Mouse (Mus musculus): ENCODE results near the gene Apmap.
"Not testable (repeated sequence)": the region's sequence is repeated elsewhere in the genome, so short reads cannot be mapped to it uniquely, and the experiment has no call there.

Gene Apmap

DNA sequence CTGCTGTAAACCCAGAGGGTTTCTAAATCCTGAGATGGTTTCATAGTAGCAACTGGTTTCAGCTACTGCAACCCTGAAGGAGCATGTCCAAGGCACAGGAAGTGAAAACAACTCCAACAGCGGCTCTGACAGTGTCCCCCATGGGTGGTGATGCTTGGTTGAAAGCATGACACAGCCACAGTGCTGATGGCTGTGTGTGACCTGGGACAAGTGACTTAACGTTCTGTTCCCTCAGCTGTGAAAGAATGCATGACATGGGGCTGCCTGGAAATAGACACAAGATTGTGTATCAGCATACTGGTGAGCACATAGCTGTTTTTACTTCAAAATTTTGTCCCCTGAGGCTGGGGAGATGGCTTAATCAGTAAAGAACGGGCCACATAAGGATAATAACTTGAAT lies 13.3 kb upstream of the Apmap start:
- DNase-seq (ENCODE audit: low spot score) = no peak

DNA sequence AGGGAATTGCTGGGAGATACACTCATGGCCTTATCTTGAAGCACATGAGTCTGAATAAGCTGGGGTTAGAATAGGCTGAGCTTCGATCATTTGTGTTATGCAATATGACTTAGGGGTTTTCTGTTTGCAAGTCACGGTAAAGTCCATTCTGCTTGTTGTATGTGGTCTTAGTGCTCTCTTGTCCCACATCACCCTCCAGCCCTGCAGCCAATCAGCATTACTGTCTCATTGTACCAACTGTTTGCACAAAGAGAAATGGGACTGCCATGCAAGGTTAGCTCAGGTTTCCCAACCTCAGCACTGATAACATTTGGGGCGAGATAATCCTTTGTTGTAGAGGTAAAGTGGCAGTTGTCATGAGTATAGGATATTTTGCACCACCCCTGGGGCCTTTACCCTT lies 1.7 kb upstream of the Apmap start:
- DNase-seq (ENCODE audit: low spot score) = no peak

DNA sequence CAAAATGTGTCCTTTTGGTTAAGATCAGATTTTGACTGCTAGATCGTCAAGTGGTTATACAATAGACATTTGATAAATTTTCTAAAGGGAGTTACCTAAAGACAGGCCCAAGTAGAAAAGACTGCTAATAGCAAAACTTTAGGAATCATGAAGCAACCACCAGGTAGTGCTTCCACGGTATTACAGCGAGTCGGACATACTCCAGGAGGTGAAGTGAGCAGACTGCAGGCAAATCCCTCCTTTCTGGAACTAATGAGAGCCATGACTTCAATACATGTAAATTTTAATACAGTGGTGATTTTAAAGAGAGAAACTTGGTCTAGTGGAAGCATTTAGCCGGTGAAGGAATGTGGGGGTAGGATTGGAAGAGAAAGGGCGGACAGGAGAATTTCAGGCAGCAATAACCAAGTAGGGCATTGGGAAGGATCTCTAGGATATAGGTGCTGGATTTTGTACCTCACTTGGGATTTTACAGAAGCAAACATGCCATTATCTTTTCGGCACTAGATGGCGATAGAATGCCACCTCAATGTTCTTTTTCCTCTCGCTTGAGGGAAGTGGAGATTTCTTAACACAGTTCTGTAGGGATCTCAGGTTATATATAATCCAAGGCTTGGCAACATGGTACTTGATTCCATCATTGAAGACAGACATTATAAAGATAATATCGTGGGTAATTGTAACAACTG lies 649 bp upstream of the Apmap start:
- DNase-seq (ENCODE audit: low spot score) = peak; percentile 63

DNA sequence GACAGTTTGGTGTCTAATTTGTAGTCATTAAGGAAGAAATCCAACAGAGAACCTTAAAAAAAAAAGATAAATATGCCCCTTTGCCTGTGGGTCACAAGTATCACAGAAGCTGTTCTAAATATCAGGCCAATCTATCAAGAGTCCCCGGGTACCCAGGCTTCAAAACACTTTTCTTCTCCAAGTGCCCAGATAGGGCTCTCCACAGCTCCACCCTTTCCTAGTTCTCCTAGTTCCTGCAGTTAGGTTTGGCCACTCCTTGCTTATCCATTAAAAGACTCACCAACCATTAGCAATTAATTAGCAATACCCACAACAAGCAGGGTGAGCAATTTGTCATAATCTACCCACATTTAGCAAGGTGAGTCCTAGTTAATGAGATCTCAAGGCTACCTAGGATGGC lies 1.3 kb downstream of the Apmap start:
- DNase-seq (ENCODE audit: low spot score) = no peak

DNA sequence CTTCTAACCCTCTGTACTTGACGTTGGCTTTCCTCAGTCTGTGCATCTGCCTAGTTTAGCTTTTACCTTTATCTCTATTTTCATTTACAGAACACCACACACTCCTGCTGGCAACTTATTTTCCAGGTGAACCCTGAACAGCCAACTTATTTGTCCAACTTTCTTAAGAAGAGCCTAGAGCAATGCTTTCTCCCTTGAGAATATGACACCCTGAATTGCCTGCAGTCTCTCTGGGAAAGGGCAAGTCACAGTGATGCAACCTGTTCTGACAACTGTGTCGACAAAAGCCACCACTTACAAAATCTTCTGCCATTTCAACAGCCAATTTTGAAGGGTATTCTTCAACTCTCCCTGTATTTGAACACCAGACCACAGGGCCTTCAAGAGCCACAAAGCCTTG lies 3.6 kb downstream of the Apmap start:
- DNase-seq (ENCODE audit: low spot score) = no peak

DNA sequence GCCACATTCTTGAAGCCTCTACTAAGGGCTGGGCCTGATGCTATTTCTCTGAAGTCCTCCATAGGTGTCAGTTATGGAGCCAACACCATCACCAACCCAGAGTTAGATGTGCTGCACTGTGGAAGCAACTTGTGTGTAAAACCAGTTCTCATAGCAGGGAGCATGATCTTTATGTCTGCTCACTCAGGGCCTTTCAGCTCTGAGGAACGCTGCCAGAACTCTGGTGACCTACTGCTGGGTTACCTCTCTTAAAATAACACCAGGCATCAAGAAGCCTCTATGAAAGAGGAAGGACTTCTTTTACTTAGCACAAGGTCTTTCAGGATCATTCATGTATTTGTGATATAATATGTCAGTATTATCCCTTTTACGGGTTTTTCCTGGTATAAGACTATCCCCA lies 6.2 kb downstream of the Apmap start:
- DNase-seq (ENCODE audit: low spot score) = no peak

DNA sequence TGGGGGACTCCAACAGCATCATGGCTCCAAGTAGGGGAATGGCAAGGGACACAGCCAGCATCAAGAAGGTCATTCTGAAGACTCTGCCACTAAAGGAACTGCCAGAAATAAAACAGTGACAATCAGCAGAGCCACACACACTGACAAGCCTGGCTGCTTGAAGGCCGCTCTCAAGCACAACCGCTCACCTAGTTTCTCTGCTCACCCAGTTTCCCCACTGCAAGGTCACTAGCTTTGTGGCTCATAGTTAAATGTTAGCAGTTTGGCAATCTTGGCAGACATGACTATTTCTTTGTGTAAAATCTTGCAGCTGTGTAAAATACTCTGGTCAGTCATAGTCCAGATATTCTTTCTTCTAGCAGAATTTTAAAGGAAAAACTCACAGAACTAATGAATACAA lies 8.1 kb downstream of the Apmap start:
- DNase-seq (ENCODE audit: low spot score) = no peak

DNA sequence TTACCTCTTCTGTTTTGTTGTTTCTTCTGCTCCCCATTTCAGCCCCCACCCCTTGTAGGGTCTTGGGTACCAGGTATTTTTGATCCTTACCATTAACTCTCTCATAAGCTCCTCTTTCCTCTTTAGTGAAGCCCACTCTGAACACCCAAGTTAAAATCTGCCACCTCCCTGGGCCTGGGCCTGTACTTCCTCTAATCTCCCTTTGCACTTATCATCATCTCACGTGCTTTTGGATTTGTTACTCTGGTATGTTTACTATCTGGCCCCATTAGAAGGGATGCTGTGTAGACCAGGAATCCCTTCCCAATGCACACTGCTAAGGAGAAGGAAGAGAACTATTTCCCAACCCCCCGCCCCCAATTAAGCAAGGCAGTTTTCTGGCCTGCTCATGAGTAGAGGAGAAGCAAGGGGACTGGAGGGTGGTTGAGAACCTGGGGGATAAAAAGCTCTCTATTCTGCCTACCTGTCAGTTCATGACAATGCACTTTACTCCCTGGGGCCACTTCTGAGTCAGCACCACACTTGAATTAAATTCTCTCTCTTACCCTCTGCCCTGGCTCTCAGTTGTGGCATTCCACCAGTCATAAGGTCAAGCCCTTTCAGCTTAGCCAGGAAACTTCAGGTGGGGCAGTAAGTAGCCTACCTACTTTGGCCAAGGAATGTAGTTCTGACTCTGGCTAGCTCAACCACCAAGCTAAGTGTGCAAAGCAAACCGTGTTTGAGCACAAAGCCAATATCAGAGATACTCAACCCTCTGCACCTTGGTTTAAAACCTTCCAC lies 12.8 kb downstream of the Apmap start:
- no peak for DNase-seq (ENCODE audit: low spot score)

DNA sequence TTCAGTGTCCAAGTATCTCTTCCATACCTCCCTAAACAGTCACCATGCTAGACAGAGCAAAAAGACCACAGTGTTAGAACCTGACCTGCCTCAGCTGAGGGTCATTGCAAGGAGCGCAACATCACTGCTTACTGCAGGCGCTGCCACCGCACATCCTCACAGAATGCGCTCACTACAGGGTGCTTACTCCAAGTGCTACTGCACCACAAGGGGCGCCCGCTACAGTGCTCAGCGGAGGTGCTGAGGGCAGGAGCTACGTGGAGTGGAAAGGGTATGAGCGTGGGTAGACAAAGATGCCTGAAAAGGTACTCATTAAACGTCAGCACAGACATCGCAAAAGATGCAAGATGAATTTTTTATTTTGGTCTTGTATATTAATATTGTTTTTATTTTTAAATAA lies 19.3 kb downstream of the Apmap start:
- DNase-seq (ENCODE audit: low spot score) = no peak

DNA sequence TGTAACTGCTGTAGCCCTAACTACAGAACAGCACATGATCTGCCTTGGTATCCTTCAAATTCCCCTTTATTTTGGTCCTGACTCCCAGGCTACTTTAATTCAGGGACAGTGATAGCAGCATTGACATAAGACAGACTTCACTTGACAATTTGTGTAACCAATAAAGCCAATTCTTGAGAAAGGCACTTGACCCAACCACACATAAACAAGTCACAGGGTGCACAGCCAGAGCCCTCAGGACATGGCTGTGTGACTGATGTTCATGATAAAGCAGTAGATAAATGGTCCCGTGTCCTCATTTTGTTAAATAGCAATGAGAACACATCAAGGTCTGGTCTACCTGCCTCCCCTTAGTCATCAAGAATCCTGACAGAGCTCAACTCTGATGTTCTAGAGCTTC lies 28.7 kb downstream of the Apmap start:
- DNase-seq (ENCODE audit: low spot score) = no peak

DNA sequence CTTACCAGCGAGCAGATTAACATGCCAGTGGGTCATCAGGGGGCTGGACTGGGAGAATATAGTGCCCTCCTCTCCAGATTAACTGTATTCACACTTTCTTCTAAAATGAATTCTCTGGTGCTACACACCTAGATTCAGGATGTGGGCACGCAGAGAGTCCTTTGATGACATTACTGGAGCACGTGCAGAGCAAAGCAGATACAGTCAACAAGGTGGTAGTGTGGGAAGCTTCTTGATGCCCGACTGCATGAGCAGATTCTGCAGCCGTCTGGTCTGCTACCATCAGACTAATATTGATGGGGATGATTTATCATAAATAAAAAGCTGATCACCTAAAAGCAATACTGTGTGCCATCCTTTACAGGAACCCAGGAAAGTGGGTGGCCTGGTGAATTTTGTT lies 29.8 kb downstream of the Apmap start:
- DNase-seq (ENCODE audit: low spot score) = no peak

DNA sequence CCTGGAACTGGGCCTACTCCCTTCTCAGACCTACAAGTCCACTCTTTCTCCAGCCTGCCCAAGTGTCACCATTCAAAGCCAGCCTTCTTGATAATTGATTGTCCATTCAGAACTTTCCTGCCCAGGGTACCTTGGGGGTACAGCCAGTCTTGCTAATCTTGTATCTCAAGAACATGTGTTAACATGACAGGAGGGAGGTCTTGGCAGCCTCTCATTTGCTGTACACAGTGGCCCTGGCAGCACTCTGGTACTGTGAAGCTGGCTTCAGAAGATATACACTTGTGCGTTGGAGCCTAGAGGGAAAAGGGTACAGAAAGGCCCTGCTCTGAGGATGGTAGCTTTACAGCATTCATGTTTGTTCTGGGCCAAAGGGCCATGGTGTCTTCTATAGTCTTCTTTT lies 32.1 kb downstream of the Apmap start:
- no peak for DNase-seq (ENCODE audit: low spot score)

DNA sequence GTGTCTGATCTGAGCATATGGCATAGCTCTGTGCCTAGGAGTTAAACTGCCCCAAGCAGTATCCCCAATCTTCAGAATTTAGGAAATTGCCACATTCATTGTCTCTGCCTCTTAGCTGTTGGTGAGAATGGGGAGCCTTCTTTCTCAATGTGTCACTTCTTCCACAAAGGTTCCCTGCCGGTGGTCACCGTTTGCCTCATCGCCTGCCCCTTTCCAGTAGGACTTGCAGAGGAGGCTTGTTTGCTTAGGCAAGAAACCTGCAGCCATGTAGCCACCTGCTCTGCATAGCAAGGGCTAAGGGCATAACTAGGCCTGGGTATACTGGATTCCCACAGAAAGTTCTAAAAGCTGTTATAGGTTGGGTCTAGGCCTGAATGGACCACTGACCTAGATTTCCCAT lies 35.9 kb downstream of the Apmap start:
- no peak for DNase-seq (ENCODE audit: low spot score)

DNA sequence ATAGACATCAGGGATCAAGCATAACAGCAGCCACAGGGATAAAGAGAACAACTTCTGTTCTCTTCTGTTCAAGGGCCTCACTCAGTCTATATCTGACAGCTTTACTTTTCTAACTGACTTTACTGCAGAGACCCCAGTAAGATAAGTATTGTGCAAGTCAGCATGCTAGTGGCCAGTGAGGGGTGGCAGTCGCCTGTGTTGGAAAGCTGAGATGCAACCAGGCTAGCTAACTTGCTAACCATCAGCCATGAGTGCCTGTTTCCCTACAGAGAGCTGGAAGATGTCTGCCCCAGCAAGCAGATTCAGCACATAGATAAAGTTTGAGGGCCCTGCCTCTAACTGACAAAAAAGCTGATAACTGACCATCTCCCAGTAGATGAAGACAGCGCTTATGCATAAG lies 37.6 kb downstream of the Apmap start:
- no peak for DNase-seq (ENCODE audit: low spot score)

DNA sequence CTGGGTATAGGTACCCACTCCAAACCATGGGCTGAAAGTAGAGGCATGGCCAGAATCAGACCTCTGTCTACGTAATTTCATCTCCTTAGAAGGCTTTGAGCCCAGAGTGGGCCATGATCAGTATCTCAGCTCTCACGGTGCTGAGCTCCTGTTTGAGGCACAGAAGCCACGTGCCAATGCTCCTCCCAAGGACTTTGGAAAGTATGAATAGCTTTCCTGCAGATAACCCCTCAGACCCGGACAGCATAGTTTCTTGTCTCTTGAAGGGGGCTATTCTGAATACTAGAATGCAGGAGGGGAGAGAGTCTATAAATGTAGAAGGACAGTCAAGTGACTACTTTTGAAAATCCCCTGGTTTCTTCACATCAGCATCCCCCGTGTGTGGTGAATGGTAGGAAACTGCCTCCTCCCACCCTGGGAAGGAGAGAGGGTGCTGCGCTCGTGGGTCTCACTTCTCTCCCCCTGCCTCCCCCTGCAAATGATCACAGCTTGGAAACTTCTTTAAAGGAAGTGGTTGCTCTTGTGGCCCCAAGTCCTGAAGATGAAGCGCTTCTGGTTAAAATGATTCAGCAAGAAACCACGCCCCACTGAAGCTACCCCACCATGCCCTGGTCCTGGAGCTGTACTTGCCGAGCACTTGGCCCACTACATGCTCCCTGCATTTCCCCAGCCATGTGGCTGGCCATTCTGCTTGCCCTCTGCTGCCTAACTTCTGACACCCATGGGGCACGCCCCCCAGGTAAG lies 38.3 kb downstream of the Apmap start, which contains the start of gene Cst7:
Gene Cst7 (plus strand): TSS at position 569 of the 744 bp plus-strand sequence.
- no peak for DNase-seq (ENCODE audit: low spot score)

DNA sequence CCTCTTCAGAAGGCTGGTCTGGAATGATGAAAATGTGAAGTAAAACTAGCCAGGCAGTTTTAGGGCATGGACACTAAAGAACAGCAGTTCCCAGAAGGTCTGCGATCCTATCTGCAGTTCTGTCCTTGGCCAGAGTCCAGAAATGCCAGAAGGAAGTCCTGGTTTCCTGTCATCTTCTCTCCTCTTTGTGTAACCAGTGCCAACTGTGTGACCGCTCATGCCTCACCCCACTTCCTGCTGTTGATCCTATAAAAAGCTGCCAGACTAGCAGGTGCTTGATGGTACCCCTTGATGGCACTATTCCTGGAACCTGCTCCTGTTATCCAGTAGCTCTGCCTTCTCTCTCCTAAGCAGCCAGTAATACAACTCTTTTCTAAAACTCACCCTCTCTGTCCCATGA lies 41.3 kb downstream of the Apmap start:
- DNase-seq (ENCODE audit: low spot score) = no peak

DNA sequence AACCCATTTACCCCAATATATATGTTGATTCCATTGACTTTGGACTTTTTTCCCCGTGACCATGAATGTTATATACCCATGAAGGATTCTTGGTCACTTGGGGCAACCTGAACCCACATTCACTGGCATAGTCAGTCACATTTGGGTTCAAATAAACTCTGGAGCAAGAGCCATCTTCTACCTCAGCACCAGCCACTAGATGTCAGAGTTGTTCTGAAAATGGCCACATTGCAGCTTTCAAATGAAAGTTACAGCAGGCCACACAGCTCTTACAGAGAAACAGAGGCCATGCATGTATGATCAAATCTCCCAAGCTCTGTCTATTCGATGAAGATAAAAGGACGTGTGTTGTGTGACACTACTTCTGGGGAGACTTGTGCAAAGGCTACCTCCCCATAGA lies 49.8 kb downstream of the Apmap start:
- DNase-seq (ENCODE audit: low spot score) = no peak

DNA sequence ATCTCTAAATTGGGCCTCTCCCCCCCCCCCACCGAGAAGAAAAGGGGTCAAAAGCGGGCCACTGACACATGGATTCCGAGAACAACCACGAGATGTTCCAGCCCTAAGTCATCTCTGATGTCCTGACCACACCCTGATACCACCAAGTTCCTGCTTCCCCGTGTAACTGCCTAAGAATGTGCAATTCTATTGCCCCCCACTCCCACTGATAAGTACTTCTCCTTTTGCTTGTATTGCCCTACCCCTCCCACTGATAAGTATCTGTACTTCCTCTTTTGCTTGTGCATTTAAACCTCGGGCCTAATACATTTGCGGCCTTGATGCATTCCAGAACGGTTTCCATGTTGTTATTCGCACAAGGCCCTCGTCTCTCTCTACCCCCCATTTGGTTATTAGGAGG lies 58.8 kb downstream of the Apmap start:
- not testable (repeated sequence) for DNase-seq (ENCODE audit: low spot score)

Data from left cerebral cortex, adult 11 months (tissue).